Mouse (Mus musculus): ENCODE measurements at regions not wholly inside any gene's neighbourhood (a gene's known extent, or its start where the extent isn't known, plus 50 kb on each side); places are given as distances from the start of the nearest gene placed in this dataset.

DNA sequence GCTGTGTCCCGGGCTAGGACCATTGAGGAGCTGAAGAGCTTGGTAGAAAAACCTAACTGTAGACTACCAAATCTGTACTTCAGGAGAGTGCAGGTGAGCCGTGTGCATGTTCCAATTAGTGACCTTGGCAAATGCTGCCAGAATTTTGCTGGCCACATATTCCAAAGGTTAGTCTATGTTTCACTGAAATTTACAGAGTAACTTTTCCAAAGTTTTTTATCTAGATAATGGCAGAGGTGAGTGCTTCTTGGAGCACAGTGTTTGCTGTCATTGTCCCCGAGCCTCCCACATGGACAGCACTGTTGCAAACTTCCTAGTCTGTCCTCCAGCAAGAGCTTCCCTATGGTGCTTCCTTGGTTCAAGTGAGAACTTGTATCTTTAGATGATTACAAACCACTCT, 232.5 kb downstream of the Foxa2 start:
- DNase-seq (ENCODE audit: low spot score in 2 of 2), result no peak

DNA sequence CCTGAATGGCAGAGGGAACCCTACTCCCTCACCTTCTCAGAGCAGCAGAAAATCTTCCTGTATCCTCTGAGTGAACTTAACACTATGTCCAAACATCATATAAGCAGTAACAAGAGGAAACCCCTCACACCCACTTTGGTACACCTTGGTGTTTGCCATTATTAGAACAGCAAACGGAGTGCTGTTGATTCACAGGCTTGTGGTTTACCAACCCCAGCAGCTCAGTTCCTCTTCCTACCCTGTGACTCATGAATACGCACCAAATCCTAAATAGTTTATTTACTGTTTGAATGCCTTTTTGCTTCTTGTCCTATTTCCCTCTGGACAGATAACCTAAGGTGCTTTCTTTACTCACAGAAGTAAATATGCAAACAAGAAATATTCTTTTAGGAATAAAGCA, 233.3 kb downstream of the Foxa2 start:
- DNase-seq (ENCODE audit: low spot score in 2 of 2), result no peak

DNA sequence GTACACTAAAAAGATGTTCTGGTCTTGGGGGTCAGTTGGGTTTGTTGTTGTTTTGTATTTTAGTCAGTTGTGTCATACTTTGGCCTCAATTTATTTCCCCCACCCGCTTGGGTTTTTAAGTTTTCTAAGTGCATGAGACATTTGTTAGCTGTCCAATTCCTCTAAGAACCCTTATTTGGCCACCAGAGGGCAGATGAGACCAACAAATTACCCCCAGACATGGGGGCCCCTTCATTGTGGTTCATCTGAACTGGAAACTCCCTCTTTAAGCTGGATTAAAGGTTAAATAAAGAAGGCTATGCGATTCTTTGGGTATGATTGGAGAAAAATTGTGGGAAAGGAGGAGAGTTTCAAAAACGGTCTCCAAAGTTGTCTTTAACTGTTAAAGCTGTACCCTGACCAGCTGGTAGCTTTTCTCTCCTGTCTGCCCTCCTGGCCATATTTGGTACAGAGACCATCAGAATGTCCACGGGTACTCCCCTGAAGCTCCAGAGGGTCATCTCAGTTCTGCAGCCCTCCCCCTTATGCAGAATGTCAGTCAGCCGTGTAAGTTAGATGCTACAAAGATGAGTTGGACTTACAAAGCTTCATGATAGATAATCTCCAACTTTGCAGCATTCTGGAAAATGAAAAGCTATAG, 238.6 kb downstream of the Foxa2 start:
- peak in 1 of 2 experiments; percentile 5 for DNase-seq (ENCODE audit: low spot score in 2 of 2)

DNA sequence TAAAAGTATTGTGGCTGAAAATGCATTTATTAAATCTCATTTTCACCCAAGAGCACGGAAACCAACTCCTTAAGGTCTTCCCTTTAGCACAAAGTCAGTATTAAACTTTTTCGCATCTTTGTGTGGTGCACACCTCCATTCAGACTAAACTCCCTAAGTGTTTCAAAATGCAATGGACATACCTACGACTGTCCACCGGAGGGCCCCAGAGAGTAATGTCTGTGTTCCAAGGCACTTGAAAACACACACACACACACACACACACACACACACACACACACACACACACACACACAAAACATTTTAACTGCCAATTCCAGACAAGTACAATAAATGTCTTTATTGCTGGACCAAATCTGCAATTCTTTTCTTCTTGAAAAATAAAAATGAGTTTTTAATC, 243.7 kb downstream of the Foxa2 start:
- peak in 1 of 2 experiments; percentile 4 for DNase-seq (ENCODE audit: low spot score in 2 of 2)

DNA sequence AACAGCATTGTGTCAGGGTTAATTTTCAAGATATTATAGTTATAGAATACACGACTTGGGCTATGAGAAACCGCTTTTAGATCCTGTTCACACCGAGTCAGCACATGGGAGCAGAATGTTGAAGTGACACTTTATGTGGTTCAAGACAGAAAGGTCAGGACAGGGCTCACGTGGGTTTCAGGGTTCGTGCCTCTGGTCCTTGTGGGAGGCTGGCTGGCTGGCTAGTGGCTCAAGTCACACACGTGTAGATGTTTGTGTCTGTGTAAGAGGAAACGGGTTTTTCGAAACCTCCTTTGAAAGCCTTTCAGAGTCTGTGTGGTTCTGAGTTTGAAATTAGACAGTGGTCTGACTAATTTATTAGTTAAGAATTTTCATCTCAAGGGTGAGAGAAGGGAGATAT, 255.3 kb downstream of the Foxa2 start:
- no peak for DNase-seq (ENCODE audit: low spot score in 2 of 2)

DNA sequence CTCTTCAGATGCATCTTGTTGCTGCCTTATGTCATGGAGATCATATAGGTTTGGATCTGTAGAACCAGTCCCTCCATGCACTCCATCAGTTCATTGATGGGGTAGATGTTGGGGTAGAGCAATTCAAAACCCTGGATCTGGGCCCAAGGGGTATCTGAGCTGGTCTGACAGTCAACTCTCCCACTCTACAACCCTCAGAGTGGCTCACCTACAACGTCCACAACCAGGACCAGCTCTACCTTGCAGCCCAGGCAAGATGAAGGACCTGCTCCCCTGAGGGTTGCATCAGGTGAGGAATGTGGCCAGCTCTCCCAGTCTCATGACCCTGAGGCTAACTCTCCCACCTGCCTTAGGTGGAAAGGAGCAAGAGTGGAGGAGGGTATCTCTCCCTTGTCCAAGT, 256.9 kb downstream of the Foxa2 start:
- DNase-seq (ENCODE audit: low spot score in 2 of 2), result no peak

DNA sequence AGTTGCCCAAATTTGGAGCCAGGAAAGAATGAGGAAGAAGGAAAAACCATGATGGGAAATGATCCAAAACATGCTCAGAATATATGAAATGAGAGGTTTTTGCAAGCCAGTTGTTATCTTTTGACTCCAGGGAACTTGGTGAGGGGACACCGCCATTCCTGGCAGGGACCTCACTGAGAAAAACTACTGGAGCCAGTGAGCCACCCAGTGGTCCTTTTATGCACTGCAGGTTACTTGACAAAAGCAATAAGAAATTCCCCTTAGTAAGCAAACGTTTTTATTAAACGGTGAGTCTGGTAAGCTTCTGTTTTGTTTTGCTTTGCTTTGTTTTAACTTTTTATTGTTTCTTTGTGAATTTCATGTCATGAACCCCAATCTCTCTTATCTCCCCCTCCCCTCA, 257.5 kb downstream of the Foxa2 start:
- peak in 1 of 2 experiments; percentile 14 for DNase-seq (ENCODE audit: low spot score in 2 of 2)

DNA sequence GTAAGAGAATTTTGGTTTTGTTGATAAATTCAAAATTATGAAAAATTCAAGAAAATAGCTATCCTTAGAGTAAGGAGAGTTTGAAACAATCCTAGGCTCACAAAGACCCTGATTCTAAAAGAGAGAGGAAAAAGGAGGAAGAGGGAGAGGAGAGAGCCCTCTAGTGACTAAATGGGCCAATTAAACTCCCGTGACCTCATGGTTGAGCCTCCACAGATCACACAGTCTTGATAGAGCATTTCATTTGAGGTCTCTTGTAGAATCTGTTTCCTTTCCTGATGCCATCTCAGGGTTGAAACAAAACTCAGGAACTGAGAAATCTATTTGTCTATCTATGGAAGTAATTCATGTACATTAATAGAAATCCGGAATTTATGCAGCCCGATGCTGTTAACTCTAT, 258.8 kb downstream of the Foxa2 start:
- no peak for DNase-seq (ENCODE audit: low spot score in 2 of 2)

DNA sequence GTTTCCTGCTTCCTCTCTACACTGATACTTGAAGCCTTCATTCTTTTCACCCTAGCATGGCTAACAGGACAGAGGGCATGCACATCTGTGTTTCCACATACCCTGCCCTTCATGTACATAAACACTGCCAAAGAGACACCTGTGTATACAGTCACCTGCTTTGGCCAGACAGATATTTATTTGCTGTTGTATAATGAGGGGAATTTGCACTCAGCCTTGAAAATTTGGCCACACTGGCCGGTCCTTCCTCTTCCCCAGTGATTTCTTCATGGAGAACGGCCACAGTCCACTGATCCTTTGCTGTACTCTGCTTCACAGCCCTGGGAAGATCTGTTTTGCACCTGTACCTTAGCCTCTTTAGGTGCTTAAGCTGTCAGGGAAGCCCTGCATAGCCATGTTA, 264.3 kb downstream of the Foxa2 start:
- no peak for DNase-seq (ENCODE audit: low spot score in 2 of 2)

DNA sequence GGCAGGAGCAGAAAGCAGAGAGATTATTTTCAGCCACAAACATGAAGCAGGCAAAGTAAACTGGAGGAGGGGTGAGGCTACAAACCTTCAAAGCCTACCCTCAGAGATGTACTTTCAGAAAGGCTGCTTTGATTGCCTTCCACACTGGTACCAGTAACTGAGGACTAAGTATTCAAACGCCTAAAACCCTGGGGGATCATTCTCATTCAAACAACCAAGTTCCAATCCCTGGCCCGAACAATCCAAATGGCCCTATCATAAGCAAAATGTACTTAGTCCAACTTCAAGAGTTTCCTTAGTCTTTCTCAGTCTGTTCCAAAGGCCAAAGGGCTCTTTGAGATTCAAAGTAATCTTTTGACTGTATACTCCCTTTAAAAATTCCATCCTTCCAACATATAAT, 270.5 kb downstream of the Foxa2 start:
- DNase-seq (ENCODE audit: low spot score in 2 of 2), result no peak

DNA sequence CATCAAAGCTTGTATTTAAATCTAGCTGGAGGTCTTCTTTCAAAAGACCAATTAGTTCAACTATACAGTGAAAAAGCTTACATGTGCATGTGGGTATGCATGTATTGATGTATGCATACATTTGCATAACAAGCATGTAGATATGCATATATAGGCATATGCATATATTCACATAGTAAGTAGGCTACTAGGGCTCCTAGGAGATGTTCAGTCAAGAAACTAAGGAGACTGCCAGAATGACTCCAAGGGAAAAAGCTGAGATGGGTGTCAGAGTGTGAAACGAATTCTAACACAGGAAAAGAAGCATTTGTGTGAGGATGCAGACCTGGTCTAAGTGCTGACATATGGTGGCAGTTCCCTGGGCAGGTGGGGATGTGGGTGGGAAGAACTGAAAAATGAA, 274.2 kb downstream of the Foxa2 start:
- DNase-seq (ENCODE audit: low spot score in 2 of 2), result no peak

DNA sequence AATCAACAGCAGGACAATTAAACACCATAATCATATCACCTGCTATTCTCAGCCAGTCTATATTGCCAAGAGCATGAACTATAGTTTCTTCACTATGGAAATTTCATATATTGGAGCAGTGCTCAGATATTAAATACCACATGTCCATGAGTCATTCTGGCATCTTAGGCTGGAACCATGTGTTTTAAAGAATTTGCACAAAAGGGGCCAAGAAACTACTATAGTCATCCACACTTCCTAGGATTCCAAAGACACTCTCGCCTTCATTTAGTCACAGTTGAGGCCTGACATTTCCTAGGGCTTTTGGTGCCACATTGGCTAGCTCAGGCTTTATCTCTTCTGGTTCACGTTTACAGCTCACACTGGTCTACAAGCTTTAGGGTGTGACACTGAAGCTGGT, 293.7 kb downstream of the Foxa2 start:
- DNase-seq (ENCODE audit: low spot score in 2 of 2), result no peak

DNA sequence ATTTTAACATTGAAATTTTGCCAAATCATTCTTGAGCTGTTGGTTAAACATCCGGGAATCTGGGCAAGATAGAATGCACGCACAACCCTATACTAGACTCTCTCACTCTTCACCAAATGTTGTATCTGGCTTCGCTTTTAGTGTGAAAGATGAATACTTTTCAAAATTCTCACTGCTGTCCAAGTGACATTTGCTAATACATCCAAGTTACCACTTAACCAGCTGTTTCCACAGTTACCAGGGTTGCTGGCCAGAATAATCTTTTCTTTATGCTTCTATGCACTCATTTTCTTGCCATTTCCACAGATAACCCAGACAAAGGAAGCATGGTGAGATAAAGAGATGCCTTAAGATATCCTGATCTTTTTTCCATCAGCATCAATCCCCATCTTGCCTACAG, 294.9 kb downstream of the Foxa2 start:
- no peak for DNase-seq (ENCODE audit: low spot score in 2 of 2)

DNA sequence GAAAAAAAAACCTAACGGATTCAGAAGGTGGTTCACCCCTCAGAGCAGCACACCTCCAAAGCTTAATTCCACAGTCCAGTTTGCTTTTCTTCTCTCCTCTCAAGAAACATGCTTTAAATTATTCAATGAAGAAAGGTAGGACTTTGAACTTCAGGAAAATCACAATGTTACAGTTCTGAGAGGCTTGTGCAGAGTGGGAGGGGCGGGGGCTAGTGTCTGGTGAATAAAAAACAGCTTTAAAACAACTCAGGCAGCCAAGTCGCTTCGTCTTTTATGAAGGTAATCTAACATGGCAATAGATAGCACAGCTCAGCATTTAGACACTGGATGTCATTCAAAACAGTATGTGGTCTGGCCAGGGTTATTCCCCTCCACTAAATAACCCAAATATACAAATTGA, 298.8 kb downstream of the Foxa2 start:
- no peak for DNase-seq (ENCODE audit: low spot score in 2 of 2)

DNA sequence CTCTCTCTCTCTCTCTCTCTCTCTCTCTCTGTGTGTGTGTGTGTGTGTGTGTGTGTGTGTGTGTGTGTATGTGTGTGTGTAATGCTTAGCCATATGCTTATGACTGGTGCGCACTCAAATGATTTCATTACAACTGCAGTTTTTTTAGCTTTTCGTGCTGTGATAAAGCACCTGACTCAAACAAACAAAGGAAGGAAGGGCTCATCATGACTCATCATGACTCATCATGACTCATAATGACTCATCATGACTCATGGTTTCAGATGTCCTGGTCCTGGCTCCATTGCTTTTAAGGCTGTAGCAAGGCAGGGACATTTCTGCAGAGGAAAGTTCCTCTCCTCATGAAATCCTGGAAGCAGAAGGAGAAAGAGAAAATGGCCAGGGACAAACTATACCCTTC, 302.9 kb downstream of the Foxa2 start:
- DNase-seq (ENCODE audit: low spot score in 2 of 2), result no peak

DNA sequence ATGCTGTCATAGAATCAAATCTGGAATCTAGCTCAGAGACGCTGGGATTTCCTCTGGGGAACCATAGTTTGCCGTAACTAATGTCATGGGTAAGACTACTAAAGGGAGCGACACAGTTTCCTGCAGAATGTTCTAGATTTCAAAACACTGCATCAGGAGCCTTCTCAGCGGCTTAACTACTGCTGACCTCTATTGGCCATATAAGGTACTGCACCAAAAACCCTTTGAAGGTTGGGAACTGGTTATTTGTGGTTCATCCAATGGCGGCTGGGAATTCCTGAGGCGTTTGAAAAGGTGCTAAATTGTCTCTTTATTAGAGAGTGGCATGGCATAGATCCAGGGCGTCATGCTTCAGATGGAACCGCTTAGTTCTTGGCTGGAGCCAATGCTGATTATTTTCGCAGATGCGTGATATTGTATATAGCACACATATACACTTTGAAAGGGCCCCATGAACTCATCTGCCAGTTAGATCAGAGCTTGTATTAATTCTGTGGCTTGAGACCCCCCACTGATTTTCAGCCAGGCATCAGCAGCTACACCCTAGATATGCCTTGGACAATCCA, 308.4 kb downstream of the Foxa2 start:
- peak in 1 of 2 experiments; percentile 20 for DNase-seq (ENCODE audit: low spot score in 2 of 2)

DNA sequence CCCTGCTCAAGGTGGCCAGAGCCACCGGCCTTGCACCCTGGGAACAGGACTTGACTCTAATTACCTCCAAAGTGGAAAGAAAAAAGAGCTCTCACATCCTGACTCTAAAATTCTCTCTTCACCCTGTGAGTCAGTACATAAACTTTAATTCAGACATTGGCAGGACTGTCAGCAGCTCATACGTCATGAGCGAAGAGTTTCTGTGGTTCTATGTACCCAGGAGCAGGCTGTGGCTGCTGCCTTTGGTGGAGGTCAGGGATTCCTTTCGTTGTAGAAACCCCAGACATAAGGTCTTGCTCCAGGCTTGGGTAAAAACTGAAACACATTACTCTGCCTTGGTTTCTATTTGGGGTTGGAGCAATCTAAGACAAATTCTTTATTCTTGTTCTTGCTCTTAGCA, 319.4 kb downstream of the Foxa2 start:
- no peak for DNase-seq (ENCODE audit: low spot score in 2 of 2)

DNA sequence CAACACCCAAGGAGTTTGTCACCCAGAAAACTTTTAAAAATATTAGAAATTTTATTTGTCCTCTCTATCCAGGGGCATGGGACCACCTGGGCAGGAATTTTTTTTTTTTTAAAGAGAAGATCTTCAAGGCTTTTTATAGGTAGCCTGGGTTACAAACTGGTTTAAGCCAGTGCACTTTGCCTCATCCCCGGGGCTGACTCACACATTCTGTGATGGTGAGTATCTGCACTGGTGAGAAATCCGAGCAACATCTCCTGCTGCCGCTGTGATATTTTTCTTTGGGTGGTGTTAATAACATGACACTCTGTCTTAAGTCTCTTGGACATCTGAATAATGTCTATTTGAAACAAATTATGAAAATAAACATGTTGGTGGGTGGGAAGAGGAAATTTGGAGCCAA, 327.8 kb downstream of the Foxa2 start:
- DNase-seq (ENCODE audit: low spot score in 2 of 2), result no peak

DNA sequence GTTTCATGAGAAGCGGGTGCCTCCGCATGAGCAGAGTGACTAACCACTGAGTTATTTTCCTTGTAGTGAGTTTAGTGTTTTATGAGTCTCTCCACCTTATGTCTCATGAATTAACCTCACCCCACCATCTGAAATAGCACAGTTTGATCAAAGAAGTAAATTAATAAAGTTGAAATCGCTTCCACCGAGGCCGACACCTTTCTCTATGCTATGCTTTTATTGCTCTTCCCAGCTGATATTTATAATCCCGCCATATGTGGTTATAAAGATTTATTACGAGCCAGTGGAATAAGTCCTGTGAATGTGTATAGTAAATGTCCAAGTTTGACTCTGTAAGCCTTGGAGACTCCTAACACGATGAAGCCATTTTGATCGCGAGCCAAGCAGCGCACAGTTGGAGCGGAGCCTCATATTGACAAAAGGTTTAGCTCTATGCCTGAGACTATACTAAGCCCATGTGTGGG, 329.3 kb downstream of the Foxa2 start:
- DNase-seq (ENCODE audit: low spot score in 2 of 2), result no peak

DNA sequence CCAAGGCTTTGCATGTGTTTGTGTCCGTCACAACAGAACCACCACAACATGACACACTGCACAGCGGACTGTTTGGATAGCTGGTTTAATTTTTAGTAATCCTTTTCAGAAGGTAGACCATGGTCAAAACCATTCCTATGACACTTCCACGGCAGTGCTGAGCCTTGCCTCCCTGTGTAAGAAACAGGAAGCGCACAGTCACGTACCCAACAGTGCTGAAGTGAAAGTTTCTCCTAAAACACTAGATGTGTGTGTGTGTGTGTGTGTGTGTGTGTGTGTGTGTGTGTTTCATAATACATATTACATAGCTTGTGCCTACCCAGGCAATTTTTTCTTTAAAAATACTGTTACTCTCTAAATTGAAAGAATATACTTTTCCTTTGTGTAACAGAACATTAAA, 331.0 kb downstream of the Foxa2 start:
- no peak for DNase-seq (ENCODE audit: low spot score in 2 of 2)

DNA sequence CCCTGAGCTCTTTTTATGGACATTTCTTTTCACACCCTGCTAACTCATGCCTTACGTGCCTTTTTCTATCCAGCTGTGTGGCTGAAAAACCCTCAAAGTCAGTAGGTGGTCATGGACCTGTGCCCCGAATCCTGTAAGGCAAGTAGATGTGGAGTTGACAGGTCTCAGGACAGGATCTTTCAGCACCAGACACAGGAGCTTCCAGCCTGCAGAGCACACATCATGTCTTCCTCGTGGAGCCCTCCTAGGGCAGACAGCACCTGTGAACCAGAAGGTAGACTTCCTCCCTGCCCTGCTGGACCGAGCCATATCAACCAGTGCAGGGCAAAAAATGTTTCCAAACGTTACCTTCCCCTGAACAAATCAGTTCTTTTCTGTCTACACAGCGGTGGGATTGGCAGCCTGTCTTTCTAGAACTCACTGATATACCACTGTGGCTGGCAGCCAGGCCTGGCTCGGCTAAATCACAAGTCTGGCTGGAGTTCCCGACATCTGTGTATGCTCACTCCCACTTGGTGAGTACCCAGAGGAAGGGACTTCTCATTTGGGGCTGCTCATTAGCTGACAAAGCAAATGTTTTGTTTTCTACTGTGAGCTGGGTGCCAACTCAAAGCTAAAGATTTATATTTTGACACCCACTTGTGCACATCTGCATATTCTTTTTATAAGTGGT, 336.0 kb downstream of the Foxa2 start:
- DNase-seq (ENCODE audit: low spot score in 2 of 2), result no peak

DNA sequence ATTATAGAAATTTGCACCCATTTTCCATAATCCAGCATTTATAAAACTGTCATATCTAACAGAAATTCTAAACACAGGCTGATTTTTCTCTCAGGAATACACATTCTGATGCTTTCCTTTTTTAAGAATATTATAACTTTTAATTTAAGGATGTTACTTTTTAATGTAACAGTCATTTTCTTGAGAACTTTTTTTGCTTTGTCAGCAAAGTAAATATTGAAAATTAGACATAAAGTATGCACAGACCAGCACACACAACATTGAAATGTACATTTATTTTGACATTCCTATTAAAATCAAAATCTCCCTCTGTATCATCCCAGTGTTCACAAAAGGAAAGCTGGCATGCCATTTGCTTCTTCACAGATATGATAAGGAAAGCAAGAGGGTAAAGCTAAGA, 337.0 kb downstream of the Foxa2 start:
- no peak for DNase-seq (ENCODE audit: low spot score in 2 of 2)

DNA sequence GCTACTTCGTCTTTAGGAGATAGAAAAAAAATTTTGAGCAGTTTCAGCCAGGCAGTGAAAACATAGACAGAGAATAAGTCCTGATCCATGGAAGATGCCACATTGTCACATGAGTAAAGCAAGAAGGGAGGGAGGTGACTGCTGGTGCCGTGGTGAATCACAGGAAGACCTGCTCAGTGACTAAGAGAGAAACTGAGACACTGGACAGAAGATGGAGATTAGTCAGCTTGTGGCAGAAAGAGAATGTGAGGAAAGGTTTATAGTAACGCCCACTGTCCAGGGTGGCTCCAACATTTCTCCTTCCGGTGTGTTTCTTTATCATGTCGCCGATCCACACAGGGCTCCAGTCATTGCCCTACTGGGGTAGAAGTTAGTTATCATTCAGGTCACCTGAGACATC, 339.6 kb downstream of the Foxa2 start:
- DNase-seq (ENCODE audit: low spot score in 2 of 2), result no peak

DNA sequence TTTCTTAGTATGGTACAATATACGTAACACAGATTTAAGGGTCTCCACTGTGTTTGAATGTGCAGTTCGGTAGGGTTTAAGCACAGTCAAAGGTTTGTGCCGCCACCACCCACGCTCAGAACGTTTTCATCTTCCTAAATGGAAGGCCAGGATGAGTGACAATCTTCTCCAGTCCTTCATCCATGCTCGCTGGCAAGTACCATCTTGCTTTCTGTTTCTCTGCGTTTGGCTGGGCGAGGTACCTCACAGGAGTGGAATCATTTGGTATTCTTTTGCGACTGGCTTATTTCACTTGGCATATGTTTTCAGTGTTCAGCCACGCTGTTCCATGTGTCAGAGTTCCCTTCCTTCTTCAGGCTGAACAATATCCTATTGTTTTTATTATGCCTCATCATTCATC, 342.3 kb downstream of the Pax1 start:
- no peak for DNase-seq (ENCODE audit: low spot score in 2 of 2)
